Comparison of ENCODE assay signal across 8 mouse cellular contexts in the genomic region with DNA sequence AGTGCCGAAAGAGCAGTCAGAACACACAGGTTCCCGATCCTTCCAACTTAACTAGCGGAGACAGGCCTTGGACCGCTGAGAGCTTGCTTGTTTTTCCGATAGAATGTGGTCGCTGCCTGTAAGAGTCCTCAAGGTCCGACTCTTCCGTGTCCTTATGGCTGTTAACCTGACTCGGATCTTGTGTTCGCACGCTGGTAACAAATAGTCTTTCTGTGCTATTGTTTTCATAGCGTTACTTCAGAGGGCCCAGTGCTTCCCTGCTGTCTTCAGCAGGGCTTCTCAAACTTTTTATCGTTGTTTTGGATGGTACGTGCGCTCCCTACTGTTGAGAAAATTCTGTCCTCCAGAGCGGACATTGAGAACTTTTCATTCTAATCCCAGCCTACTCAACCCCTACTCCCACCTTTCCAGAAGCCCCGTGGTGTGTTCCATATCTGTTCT. TPM values are rescaled to one million over a fixed set of nuclear protein-coding genes. Genes with fewer than 3 reads are reported as not detected.
A peak's percentile ranks its signal among the peaks of the same experiment; 100 is the strongest.
DNase-seq lines count a peak whose midpoint lies in the region; ATAC-seq and TF ChIP-seq lines count a peak whose summit lies in the region.
"Had no signal": no experiment of that assay in that cellular context is flagged by ENCODE, and none has a peak within 500 bp of the region (broad histone marks: within the 10 kb centered on the region; RNA-seq: fewer than 3 reads in every experiment).

No protein-coding gene starts in this region.

- peak; percentile 51 for TF ChIP-seq CTCF in liver, postnatal 0 days (IDR thresholded peaks at IDR 0.05; ENCODE audit: low read depth)

- H3K27ac ChIP-seq in ES-E14 (ENCODE audit: insufficient read depth, low read depth, low read length, poor library complexity, severe bottlenecking) = no peak overlapping the region; the same call in 1 of the 2 replicates
- peak overlapping the region; percentile 96 for H3K27ac ChIP-seq in forebrain, embryonic 10.5 days
- peak overlapping the region; percentile 92 for H3K27ac ChIP-seq in intestine, embryonic 15.5 days
- peak overlapping the region; percentile 79 for H3K27ac ChIP-seq in liver, postnatal 0 days (ENCODE audit: low read depth)
- H3K27ac ChIP-seq in neural tube, embryonic 15.5 days (replicated peaks) = peak overlapping the region; percentile 93

- peak overlapping the region; percentile 75 to 80 for H3K4me3 ChIP-seq in ES-E14 (ENCODE audit: insufficient read depth in 1 of 2, low read depth in 1 of 2, low read length in 2 of 2, poor library complexity in 1 of 2, severe bottlenecking in 1 of 2)
- H3K4me3 ChIP-seq in forebrain, embryonic 10.5 days = peak overlapping the region; percentile 66
- peak overlapping the region; percentile 75 for H3K4me3 ChIP-seq in intestine, embryonic 15.5 days (replicated peaks)
- peak overlapping the region; percentile 61 for H3K4me3 ChIP-seq in liver, postnatal 0 days (ENCODE audit: low read depth, low read length)
- peak overlapping the region; percentile 85 for H3K4me3 ChIP-seq in neural tube, embryonic 15.5 days (replicated peaks)

- peak; percentile 9 for ATAC-seq in intestine, embryonic 15.5 days
- ATAC-seq in liver, postnatal 0 days = no peak
- ATAC-seq in neural tube, embryonic 15.5 days (ENCODE audit: low FRiP score) = peak; percentile 3

- no peak for TF ChIP-seq EP300 in liver, postnatal 0 days (IDR thresholded peaks at IDR 0.05; ENCODE audit: low read depth)

- H3K36me3 ChIP-seq in ES-E14 (ENCODE audit: control insufficient read depth, insufficient read depth, low read length, poor library complexity, severe bottlenecking) = no peaks in the 10 kb centered on the region
- peaks cover 15% of the 10 kb centered on the region for H3K36me3 ChIP-seq in forebrain, embryonic 10.5 days (replicated peaks)
- no peaks in the 10 kb centered on the region for H3K36me3 ChIP-seq in intestine, embryonic 15.5 days
- no peaks in the 10 kb centered on the region for H3K36me3 ChIP-seq in liver, postnatal 0 days (replicated peaks; ENCODE audit: insufficient read depth, low read length)
- H3K36me3 ChIP-seq in neural tube, embryonic 15.5 days = no peaks in the 10 kb centered on the region

- H3K9me3 ChIP-seq in ES-E14 (ENCODE audit: control insufficient read depth, insufficient read depth, low read depth, low read length) = no peaks in the 10 kb centered on the region
- no peaks in the 10 kb centered on the region for H3K9me3 ChIP-seq in forebrain, embryonic 10.5 days
- no peaks in the 10 kb centered on the region for H3K9me3 ChIP-seq in intestine, embryonic 15.5 days
- H3K9me3 ChIP-seq in liver, postnatal 0 days (ENCODE audit: low read length) = no peaks in the 10 kb centered on the region
- H3K9me3 ChIP-seq in neural tube, embryonic 15.5 days (replicated peaks) = no peaks in the 10 kb centered on the region; the same call in 1 of the 2 replicates

- peaks cover 5% of the 10 kb centered on the region; the same call in 1 of the 2 replicates for H3K27me3 ChIP-seq in forebrain, embryonic 10.5 days (ENCODE audit: poor library complexity, severe bottlenecking)
- no peaks in the 10 kb centered on the region for H3K27me3 ChIP-seq in intestine, embryonic 15.5 days (replicated peaks)
- no peaks in the 10 kb centered on the region for H3K27me3 ChIP-seq in liver, postnatal 0 days (ENCODE audit: insufficient read depth, low read length)
- no peaks in the 10 kb centered on the region for H3K27me3 ChIP-seq in neural tube, embryonic 15.5 days (replicated peaks)

- in situ Hi-C loops in ES-E14 (cut with MboI; ENCODE audit: low sequenced_read_pairs in 2 of 2, unreplicated experiment in 2 of 2) = no loop called here

- DNase-seq in CD4-positive, CD25-positive, alpha-beta regulatory T cell, adult 2 months (ENCODE audit: low read depth, low spot score) = peak; percentile 54
- DNase-seq in ES-E14 (ENCODE audit: low read depth, low spot score) = no peak
- no peak for DNase-seq in forebrain, embryonic 10.5 days (ENCODE audit: extremely low spot score, low spot score)
- DNase-seq in liver, postnatal 0 days = no peak
- DNase-seq in cerebellum, postnatal 4 days (ENCODE audit: low spot score in 2 of 2) = no peak

- peak overlapping the region; percentile 85 for H3K9ac ChIP-seq in ES-E14 (ENCODE audit: insufficient read depth, low read depth, low read length, poor library complexity, severe bottlenecking)
- peak overlapping the region; percentile 60 for H3K9ac ChIP-seq in intestine, embryonic 15.5 days
- peak overlapping the region; percentile 58 for H3K9ac ChIP-seq in liver, postnatal 0 days (replicated peaks)
- peak overlapping the region; percentile 73 for H3K9ac ChIP-seq in neural tube, embryonic 15.5 days (replicated peaks)

- WGBS in forebrain, embryonic 10.5 days = 1% methylated on average over 17 of the region's 17 CpGs
- under 1% methylated on average over 17 of the region's 17 CpGs for WGBS in intestine, embryonic 15.5 days
- 1% methylated on average over 17 of the region's 17 CpGs for WGBS in liver, postnatal 0 days (ENCODE audit: insufficient replicate concordance)
- 1% methylated on average over 17 of the region's 17 CpGs for WGBS in neural tube, embryonic 15.5 days

- peaks cover 0 to 6% of the 10 kb centered on the region in 2 experiments; a peak in 1 of 4 replicates for H3K4me1 ChIP-seq in ES-E14 (ENCODE audit: control insufficient read depth in 2 of 2, insufficient read depth in 2 of 2, low read length in 2 of 2, poor library complexity in 1 of 2)
- H3K4me1 ChIP-seq in forebrain, embryonic 10.5 days = peaks cover 34% of the 10 kb centered on the region
- H3K4me1 ChIP-seq in intestine, embryonic 15.5 days (replicated peaks) = peaks cover 8% of the 10 kb centered on the region
- peaks cover 24% of the 10 kb centered on the region for H3K4me1 ChIP-seq in liver, postnatal 0 days (ENCODE audit: insufficient read depth)
- peaks cover 39% of the 10 kb centered on the region for H3K4me1 ChIP-seq in neural tube, embryonic 15.5 days

- H3K4me2 ChIP-seq in intestine, embryonic 15.5 days (replicated peaks) = peak overlapping the region; percentile 89
- H3K4me2 ChIP-seq in liver, postnatal 0 days (ENCODE audit: low read depth, low read length) = peak overlapping the region; percentile 93
- peak overlapping the region; percentile 83 for H3K4me2 ChIP-seq in neural tube, embryonic 15.5 days

TF ChIP-seq in ES-E14, 5 proteins besides CTCF, POLR2A, EP300 and RAD21:
- TF ChIP-seq HCFC1 (IDR thresholded peaks at IDR 0.05; ENCODE audit: borderline replicate concordance, insufficient read depth, low read length) = no peak
- TF ChIP-seq ZNF384 (IDR thresholded peaks at IDR 0.05; ENCODE audit: low read depth, low read length) = no peak
- TF ChIP-seq MAFK (IDR thresholded peaks at IDR 0.05; ENCODE audit: insufficient read depth, low read depth, low read length) = no peak
- TF ChIP-seq ZC3H11A (IDR thresholded peaks at IDR 0.05; ENCODE audit: borderline replicate concordance, low read depth, low read length) = no peak
- no peak for TF ChIP-seq CHD2 (IDR thresholded peaks at IDR 0.05; ENCODE audit: low read depth, low read length)

RNA-seq across cellular contexts. Expression of a gene that starts 0.8 kb away (rescaled TPM):
- total RNA-seq in ES-E14 (2012; rRNA removed) = 61.6 and 69.0 TPM in 2 replicates
- polyA plus RNA-seq in forebrain, embryonic 10.5 days (2016; fragmentation: Nextera tagmentation; extraction: Ambion mirVana) = 128 and 129 TPM in 2 replicates
- polyA plus RNA-seq in intestine, embryonic 15.5 days (2015; fragmentation: Nextera tagmentation; extraction: Ambion mirVana) = 98.6 and 110 TPM in 2 replicates
- polyA plus RNA-seq in liver, postnatal 0 days (2015; fragmentation: Nextera tagmentation; extraction: Ambion mirVana) = 58.1 and 61.6 TPM in 2 replicates
- 79.1 and 83.2 TPM in 2 replicates for polyA plus RNA-seq in neural tube, embryonic 15.5 days (2015; fragmentation: Nextera tagmentation; extraction: Ambion mirVana)

RNA-seq across cellular contexts. Expression of a gene that starts 19.2 kb away (rescaled TPM):
- total RNA-seq in ES-E14 (2012; rRNA removed) = 30.0 and 38.5 TPM in 2 replicates
- 8.9 and 10.0 TPM in 2 replicates for polyA plus RNA-seq in forebrain, embryonic 10.5 days (2016; fragmentation: Nextera tagmentation; extraction: Ambion mirVana)
- polyA plus RNA-seq in intestine, embryonic 15.5 days (2015; fragmentation: Nextera tagmentation; extraction: Ambion mirVana) = 12.5 and 12.6 TPM in 2 replicates
- 4.2 and 4.8 TPM in 2 replicates for polyA plus RNA-seq in liver, postnatal 0 days (2015; fragmentation: Nextera tagmentation; extraction: Ambion mirVana)
- 11.5 and 12.6 TPM in 2 replicates for polyA plus RNA-seq in neural tube, embryonic 15.5 days (2015; fragmentation: Nextera tagmentation; extraction: Ambion mirVana)

RNA-seq across cellular contexts. Expression of a gene that starts 26.1 kb away (rescaled TPM):
- 9.7 and 16.4 TPM in 2 replicates for total RNA-seq in ES-E14 (2012; rRNA removed)
- 65.9 and 79.3 TPM in 2 replicates for polyA plus RNA-seq in forebrain, embryonic 10.5 days (2016; fragmentation: Nextera tagmentation; extraction: Ambion mirVana)
- polyA plus RNA-seq in intestine, embryonic 15.5 days (2015; fragmentation: Nextera tagmentation; extraction: Ambion mirVana) = 44.6 and 49.8 TPM in 2 replicates
- 67.6 and 77.7 TPM in 2 replicates for polyA plus RNA-seq in liver, postnatal 0 days (2015; fragmentation: Nextera tagmentation; extraction: Ambion mirVana)
- 21.0 and 31.3 TPM in 2 replicates for polyA plus RNA-seq in neural tube, embryonic 15.5 days (2015; fragmentation: Nextera tagmentation; extraction: Ambion mirVana)

RNA-seq across cellular contexts. Expression of a gene that starts 26.4 kb away (rescaled TPM):
- 1.5 and 1.6 TPM in 2 replicates for total RNA-seq in ES-E14 (2012; rRNA removed)
- 4.4 and 4.6 TPM in 2 replicates for polyA plus RNA-seq in forebrain, embryonic 10.5 days (2016; fragmentation: Nextera tagmentation; extraction: Ambion mirVana)
- 3.9 and 4.3 TPM in 2 replicates for polyA plus RNA-seq in intestine, embryonic 15.5 days (2015; fragmentation: Nextera tagmentation; extraction: Ambion mirVana)
- polyA plus RNA-seq in liver, postnatal 0 days (2015; fragmentation: Nextera tagmentation; extraction: Ambion mirVana) = 0.59 and 0.65 TPM in 2 replicates
- polyA plus RNA-seq in neural tube, embryonic 15.5 days (2015; fragmentation: Nextera tagmentation; extraction: Ambion mirVana) = 7.6 and 8.0 TPM in 2 replicates

RNA-seq across cellular contexts. Expression of a gene that starts 27.4 kb away (rescaled TPM):
- total RNA-seq in ES-E14 (2012; rRNA removed) = not detected in 2 replicates
- polyA plus RNA-seq in forebrain, embryonic 10.5 days (2016; fragmentation: Nextera tagmentation; extraction: Ambion mirVana) = not detected in 2 replicates
- polyA plus RNA-seq in intestine, embryonic 15.5 days (2015; fragmentation: Nextera tagmentation; extraction: Ambion mirVana) = not detected in 2 replicates
- not detected in 2 replicates for polyA plus RNA-seq in liver, postnatal 0 days (2015; fragmentation: Nextera tagmentation; extraction: Ambion mirVana)
- polyA plus RNA-seq in neural tube, embryonic 15.5 days (2015; fragmentation: Nextera tagmentation; extraction: Ambion mirVana) = not detected in 2 replicates
- total RNA-seq: heart, postnatal 36 days had no signal
